Mouse (Mus musculus): Measurements from ENCODE around the gene Ugt1a1.

DNA sequence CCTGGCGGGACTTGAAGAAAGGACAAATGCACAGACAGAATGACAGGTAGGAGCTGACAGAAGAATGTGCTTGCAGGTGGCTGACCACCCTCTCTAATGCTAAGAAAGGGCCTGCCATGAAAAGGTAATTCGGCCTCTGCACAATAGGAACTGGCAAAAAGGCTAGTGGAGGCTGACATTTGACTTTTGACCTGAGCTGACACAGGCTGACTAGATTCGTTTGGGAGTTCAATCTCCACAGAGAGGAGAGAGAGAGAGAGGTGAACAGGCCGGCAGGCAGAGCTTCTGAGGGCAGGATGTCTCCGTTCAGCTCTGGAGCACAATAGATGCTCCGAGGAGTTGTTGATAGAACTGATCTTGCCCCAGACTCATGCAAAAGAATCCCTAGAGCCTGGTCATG, 34.6 kb downstream of the Ugt1a1 start:
- TF ChIP-seq POLR2A (IDR thresholded peaks at IDR 0.05; ENCODE audit: low read depth, low read length) (no peak), CTCF (conservative IDR thresholded peaks at IDR 0.05 in 1 of 2, IDR thresholded peaks at IDR 0.05 in 1 of 2; ENCODE audit: low read depth in 2 of 2, low read length in 2 of 2) (no peak), ZNF384 (IDR thresholded peaks at IDR 0.05; ENCODE audit: low read depth, low read length) (no peak), EP300 (IDR thresholded peaks at IDR 0.05; ENCODE audit: low read length) (no peak), TCF12 (IDR thresholded peaks at IDR 0.05; ENCODE audit: low read depth, low read length) (no peak), TBP (conservative IDR thresholded peaks at IDR 0.05; ENCODE audit: low read depth, low read length) (no peak), MAZ (IDR thresholded peaks at IDR 0.05; ENCODE audit: low read depth, low read length) (no peak), RCOR1 (conservative IDR thresholded peaks at IDR 0.05; ENCODE audit: low read depth, low read length) (no peak), CHD1 (IDR thresholded peaks at IDR 0.05; ENCODE audit: low read depth, low read length) (no peak), MYC (IDR thresholded peaks at IDR 0.05; ENCODE audit: low read depth, low read length) (no peak), SIN3A (IDR thresholded peaks at IDR 0.05; ENCODE audit: low read length) (no peak), MXI1 (IDR thresholded peaks at IDR 0.05; ENCODE audit: low read depth, low read length) (no peak), CHD2 (IDR thresholded peaks at IDR 0.05; ENCODE audit: low read length) (no peak), NELFE (IDR thresholded peaks at IDR 0.05; ENCODE audit: low read depth, low read length) (no peak)

Data from CH12.LX (cell line).